Mouse (Mus musculus) spleen, adult 12 weeks (tissue): ENCODE results near the gene Cxadr.

Experiments
- DNase-seq: peaks from one replicate; pipeline ENCODE4 v3.0.0; 2022; ENCODE audit warnings: low spot score

Cxadr gene

GRCm38 (mm10) chr16:78301183-78301830 is at the start of gene Cxadr:
Gene Cxadr (plus strand): TSS chr16:78301489.
- DNase-seq, result no peak

- DNase-seq, result no peak
These were observed 42.3 kb upstream of the Cxadr start for GRCm38 (mm10) chr16:78258989-78259388.

- no peak for DNase-seq
These were observed 41.0 kb upstream of the Cxadr start for GRCm38 (mm10) chr16:78260070-78260879.

- DNase-seq, result no peak
These were observed 39.8 kb upstream of the Cxadr start for GRCm38 (mm10) chr16:78261520-78261919.

- no peak for DNase-seq
These were observed 36.7 kb upstream of the Cxadr start for GRCm38 (mm10) chr16:78264442-78265150.

- no peak for DNase-seq
These were observed 36.1 kb upstream of the Cxadr start for GRCm38 (mm10) chr16:78265151-78265590.

- no peak for DNase-seq
These were observed 35.5 kb upstream of the Cxadr start for GRCm38 (mm10) chr16:78265826-78266225.

GRCm38 (mm10) chr16:78267453-78267852 is 33.8 kb upstream of the Cxadr start:
- no peak for DNase-seq

GRCm38 (mm10) chr16:78268167-78268566 is 33.1 kb upstream of the Cxadr start:
- no peak for DNase-seq

- no peak for DNase-seq
These were observed 26.3 kb upstream of the Cxadr start for GRCm38 (mm10) chr16:78274825-78275455.

GRCm38 (mm10) chr16:78277567-78277966 is 23.7 kb upstream of the Cxadr start:
- DNase-seq, result no peak

- no peak for DNase-seq
These were observed 21.0 kb upstream of the Cxadr start for GRCm38 (mm10) chr16:78280093-78280881.

GRCm38 (mm10) chr16:78283231-78283630 is 18.1 kb upstream of the Cxadr start:
- DNase-seq, result no peak

GRCm38 (mm10) chr16:78294051-78294450 is 7.2 kb upstream of the Cxadr start:
- no peak for DNase-seq

GRCm38 (mm10) chr16:78294606-78295275 is 6.5 kb upstream of the Cxadr start:
- no peak for DNase-seq

- no peak for DNase-seq
These were observed 5.7 kb upstream of the Cxadr start for GRCm38 (mm10) chr16:78295601-78296000.

GRCm38 (mm10) chr16:78296114-78296513 is 5.2 kb upstream of the Cxadr start:
- no peak for DNase-seq

GRCm38 (mm10) chr16:78301831-78302677 is 765 bp downstream of the Cxadr start:
- DNase-seq, result no peak

GRCm38 (mm10) chr16:78302678-78303050 is 1.4 kb downstream of the Cxadr start:
- DNase-seq, result no peak

GRCm38 (mm10) chr16:78305606-78306100 is 4.4 kb downstream of the Cxadr start:
- no peak for DNase-seq
